Mouse (Mus musculus): ENCODE data around the gene Gm1527. TPM values are rescaled to one million over a fixed set of nuclear protein-coding genes. Genes with fewer than 3 reads are reported as not detected.
A peak's percentile ranks its signal among the peaks of the same experiment; 100 is the strongest.

The Gm1527 gene
- polyA plus RNA-seq, 1 experiment = not detected

DNA sequence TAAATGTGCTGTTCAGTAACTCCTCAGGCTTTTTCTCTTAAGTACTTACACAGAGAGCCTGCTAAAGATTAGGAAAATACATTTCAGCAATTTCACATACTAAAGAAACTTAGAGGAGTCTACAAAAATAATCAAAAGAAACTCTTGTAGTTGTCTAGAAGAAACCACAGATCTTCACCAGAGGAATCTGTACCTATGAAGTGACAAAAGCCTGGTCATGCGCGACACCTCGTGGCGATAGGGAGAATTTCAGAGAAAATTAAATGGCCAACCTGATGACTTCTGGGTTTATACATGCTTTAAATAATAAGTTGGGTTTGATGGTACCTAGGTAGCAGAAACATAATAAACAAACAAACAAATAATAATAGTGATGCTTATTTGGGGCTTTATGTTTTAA, 76.4 kb downstream of the Gm1527 start:
- H3K27me3 ChIP-seq (ENCODE audit: control insufficient read depth, insufficient read depth, low read length) = no peaks in the 10 kb centered on the region
- H3K4me1 ChIP-seq (replicated peaks; ENCODE audit: control insufficient read depth, insufficient read depth, low read length) = no peaks in the 10 kb centered on the region
- 3% methylated on average over 4 of the region's 4 CpGs for WGBS
- TF ChIP-seq CTCF (IDR thresholded peaks at IDR 0.05; ENCODE audit: borderline replicate concordance, control insufficient read depth, extremely low read depth, insufficient read depth, low read length, poor library complexity) (no peak), POLR2A (IDR thresholded peaks at IDR 0.05; ENCODE audit: control insufficient read depth, extremely low read depth, insufficient read depth, low read length, poor library complexity) (no peak)
- no peak overlapping the region for H3K4me3 ChIP-seq (ENCODE audit: control insufficient read depth, insufficient read depth, low read length)
- H3K27ac ChIP-seq (ENCODE audit: control insufficient read depth, insufficient read depth, low read length) = no peak overlapping the region
- no peaks in the 10 kb centered on the region for H3K36me3 ChIP-seq (ENCODE audit: control insufficient read depth, insufficient read depth, low read length)
- peak; percentile 6 for DNase-seq

Other genes starting within 250 kb of the Gm1527 start
- gene Slc2a2, start 194.7 kb upstream of the Gm1527 start, polyA plus RNA-seq (2012; rRNA removed) = 0.08 and 0.28 TPM in 2 replicates
- gene Eif5a2, start 111.3 kb upstream of the Gm1527 start, polyA plus RNA-seq (2012; rRNA removed) = 1.7 and 1.9 TPM in 2 replicates
- gene Rpl22l1, start 87.2 kb upstream of the Gm1527 start, polyA plus RNA-seq (2012; rRNA removed) = 7.0 and 12.4 TPM in 2 replicates
- gene Egfem1, start 189.4 kb downstream of the Gm1527 start, polyA plus RNA-seq (2012; rRNA removed) = not detected in 2 replicates